Mouse (Mus musculus): Measurements from ENCODE around the gene Mtmr3. TPM values are rescaled to one million over a fixed set of nuclear protein-coding genes. Genes with fewer than 3 reads are reported as not detected.

Gene Mtmr3
- polyA plus RNA-seq, 1 experiment from 2014 or later: 21.2 TPM

DNA sequence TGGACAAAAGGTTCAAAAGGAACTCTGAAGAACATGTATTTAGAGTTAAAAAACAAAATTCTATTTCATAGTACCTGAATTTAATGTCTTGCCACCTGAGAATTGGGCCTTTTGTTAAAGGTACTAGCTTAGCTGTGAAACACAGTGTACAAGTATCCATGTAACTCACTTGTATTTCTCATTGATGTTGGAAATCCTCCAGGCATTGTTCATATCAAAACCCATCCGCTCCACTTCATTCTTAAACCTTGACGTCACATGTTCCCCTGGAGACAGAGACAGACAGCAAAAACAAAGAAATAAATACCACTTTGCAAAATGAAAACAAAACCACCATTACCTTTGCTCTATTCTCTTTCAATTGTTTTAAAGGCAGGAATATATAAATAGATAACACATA, 87.2 kb downstream of the Mtmr3 start:
- Histone ChIP-seq H3K4me1 (ENCODE audit: control insufficient read depth, insufficient read depth, low read length) (peaks cover 11% of the 10 kb centered on the region; the same call in 1 of the 2 replicates), H3K9ac (ENCODE audit: low read length) (no peak overlapping the region), H3K27ac (ENCODE audit: low read length) (peak overlapping the region; percentile 30), H3K4me2 (ENCODE audit: low read depth, low read length) (no peak overlapping the region), H3K27me3 (ENCODE audit: control insufficient read depth, insufficient read depth, low read length) (no peaks in the 10 kb centered on the region), H3K36me3 (ENCODE audit: control insufficient read depth, insufficient read depth) (peaks cover 28% of the 10 kb centered on the region), H3K9me3 (replicated peaks; ENCODE audit: control insufficient read depth, low read length) (no peaks in the 10 kb centered on the region), H3K4me3 (ENCODE audit: low read length) (no peak overlapping the region)
- WGBS: 47% methylated on average over 2 of the region's 2 CpGs
- no peak for ATAC-seq (replicated peaks; ENCODE audit: extremely low read depth, insufficient read depth, low FRiP score)

DNA sequence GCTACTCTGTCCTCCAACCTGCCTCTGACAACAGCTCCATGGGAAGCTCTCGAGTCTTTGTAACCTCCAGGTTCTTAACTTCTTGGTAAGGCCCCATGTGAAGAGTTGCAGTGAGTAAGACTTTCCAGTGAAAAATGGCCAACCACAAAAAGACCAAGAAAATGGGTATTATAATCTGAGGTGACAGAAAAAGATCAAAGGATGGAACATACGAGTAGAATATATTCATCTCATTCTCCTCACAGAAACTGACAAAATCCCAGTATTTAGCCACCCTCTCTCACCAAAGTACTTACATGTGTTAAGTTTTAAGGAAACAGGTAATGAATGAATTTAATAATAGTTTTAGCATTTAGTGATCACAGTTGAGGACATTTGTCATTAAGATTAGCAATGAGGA, 88.2 kb downstream of the Mtmr3 start:
- Histone ChIP-seq H3K36me3 (ENCODE audit: control insufficient read depth, insufficient read depth) (peaks cover 29% of the 10 kb centered on the region), H3K4me1 (ENCODE audit: control insufficient read depth, insufficient read depth, low read length) (peaks cover 11% of the 10 kb centered on the region; the same call in 1 of the 2 replicates), H3K27ac (ENCODE audit: low read length) (no peak overlapping the region), H3K9ac (ENCODE audit: low read length) (no peak overlapping the region), H3K4me2 (ENCODE audit: low read depth, low read length) (no peak overlapping the region), H3K27me3 (ENCODE audit: control insufficient read depth, insufficient read depth, low read length) (no peaks in the 10 kb centered on the region), H3K4me3 (ENCODE audit: low read length) (no peak overlapping the region), H3K9me3 (replicated peaks; ENCODE audit: control insufficient read depth, low read length) (no peaks in the 10 kb centered on the region)
- ATAC-seq (replicated peaks; ENCODE audit: extremely low read depth, insufficient read depth, low FRiP score): no peak
- 94% methylated on average over 2 of the region's 2 CpGs for WGBS

DNA sequence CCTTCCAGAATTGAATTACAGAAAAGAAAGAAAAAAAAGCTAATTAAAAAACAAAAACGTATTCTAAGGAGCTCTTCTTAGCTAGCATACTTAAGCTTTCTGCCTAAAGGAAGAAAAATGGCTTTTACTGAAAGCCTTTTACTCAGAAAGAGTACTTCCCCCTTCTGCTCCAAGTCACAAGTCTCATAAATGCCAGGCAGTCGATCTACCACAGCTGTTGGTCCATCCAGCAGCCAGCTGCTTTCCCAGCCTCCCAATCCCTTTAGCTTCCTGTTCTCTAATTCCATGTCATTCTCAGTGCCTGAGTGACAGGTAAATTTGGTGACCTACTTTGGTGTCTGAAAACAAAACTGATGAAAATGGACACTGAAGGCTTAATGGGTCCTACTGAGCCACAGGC, 92.5 kb downstream of the Mtmr3 start:
- WGBS: 76% methylated on average over 2 of the region's 2 CpGs
- Histone ChIP-seq H3K4me2 (ENCODE audit: low read depth, low read length) (no peak overlapping the region), H3K9me3 (replicated peaks; ENCODE audit: control insufficient read depth, low read length) (no peaks in the 10 kb centered on the region), H3K4me3 (ENCODE audit: low read length) (no peak overlapping the region), H3K36me3 (ENCODE audit: control insufficient read depth, insufficient read depth) (peaks cover 42% of the 10 kb centered on the region), H3K27ac (ENCODE audit: low read length) (no peak overlapping the region), H3K27me3 (ENCODE audit: control insufficient read depth, insufficient read depth, low read length) (no peaks in the 10 kb centered on the region), H3K4me1 (ENCODE audit: control insufficient read depth, insufficient read depth, low read length) (peaks cover 2% of the 10 kb centered on the region; the same call in 1 of the 2 replicates), H3K9ac (ENCODE audit: low read length) (no peak overlapping the region)
- ATAC-seq (replicated peaks; ENCODE audit: extremely low read depth, insufficient read depth, low FRiP score): no peak

DNA sequence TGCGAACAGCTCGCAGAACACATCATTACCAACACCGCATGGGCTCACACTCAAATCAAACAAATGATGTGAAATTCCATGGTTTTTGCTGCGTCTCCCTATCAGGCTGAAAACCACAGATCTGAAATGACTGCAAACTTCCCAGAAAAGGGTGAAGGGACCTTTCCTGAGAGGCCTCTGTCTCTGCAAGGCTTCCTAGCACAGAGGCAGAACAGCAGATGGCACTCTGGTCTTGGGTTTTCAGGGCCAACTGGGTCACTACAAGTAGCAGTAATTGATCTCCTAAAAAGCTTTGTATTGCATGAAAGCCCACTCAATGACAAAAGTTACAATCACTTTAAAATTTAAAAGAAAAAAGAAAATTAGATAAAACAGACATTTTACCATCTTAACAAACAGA, 93.8 kb downstream of the Mtmr3 start:
- 89% methylated on average over 4 of the region's 4 CpGs for WGBS
- no peaks in the 10 kb centered on the region for H3K27me3 ChIP-seq (ENCODE audit: control insufficient read depth, insufficient read depth, low read length)
- no peak overlapping the region for H3K4me2 ChIP-seq (ENCODE audit: low read depth, low read length)
- no peaks in the 10 kb centered on the region for H3K4me1 ChIP-seq (ENCODE audit: control insufficient read depth, insufficient read depth, low read length)
- H3K9ac ChIP-seq (ENCODE audit: low read length): no peak overlapping the region
- no peak overlapping the region for H3K4me3 ChIP-seq (ENCODE audit: low read length)
- H3K27ac ChIP-seq (ENCODE audit: low read length): no peak overlapping the region
- no peaks in the 10 kb centered on the region for H3K9me3 ChIP-seq (replicated peaks; ENCODE audit: control insufficient read depth, low read length)
- no peak for ATAC-seq (replicated peaks; ENCODE audit: extremely low read depth, insufficient read depth, low FRiP score)
- H3K36me3 ChIP-seq (ENCODE audit: control insufficient read depth, insufficient read depth): peaks cover 38% of the 10 kb centered on the region

DNA sequence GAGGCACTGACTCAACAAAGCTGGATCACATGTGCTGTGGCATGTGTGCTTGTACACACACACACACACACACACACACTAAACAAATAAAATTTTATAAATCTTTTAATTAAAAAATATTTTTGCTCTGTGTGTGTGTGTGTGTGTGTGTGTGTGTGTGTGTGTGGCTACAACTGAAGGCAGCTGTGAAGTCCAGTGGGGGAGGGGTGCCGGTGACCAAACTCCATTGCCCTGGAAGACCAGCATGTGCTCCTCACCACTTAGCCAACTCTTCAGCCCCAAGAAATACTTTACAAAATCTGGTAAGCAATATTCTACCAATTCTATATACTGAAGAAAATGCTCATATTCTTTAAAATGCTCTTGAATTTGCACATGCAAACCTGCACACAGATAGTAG, 94.4 kb downstream of the Mtmr3 start:
- H3K27ac ChIP-seq (ENCODE audit: low read length): no peak overlapping the region
- WGBS: 95% methylated on average over 1 of the region's 1 CpGs
- no peak overlapping the region for H3K4me2 ChIP-seq (ENCODE audit: low read depth, low read length)
- ATAC-seq (replicated peaks; ENCODE audit: extremely low read depth, insufficient read depth, low FRiP score): no peak
- H3K4me3 ChIP-seq (ENCODE audit: low read length): no peak overlapping the region
- H3K4me1 ChIP-seq (ENCODE audit: control insufficient read depth, insufficient read depth, low read length): no peaks in the 10 kb centered on the region
- H3K9me3 ChIP-seq (replicated peaks; ENCODE audit: control insufficient read depth, low read length): no peaks in the 10 kb centered on the region
- H3K9ac ChIP-seq (ENCODE audit: low read length): no peak overlapping the region
- H3K36me3 ChIP-seq (ENCODE audit: control insufficient read depth, insufficient read depth): peaks cover 37% of the 10 kb centered on the region
- H3K27me3 ChIP-seq (ENCODE audit: control insufficient read depth, insufficient read depth, low read length): no peaks in the 10 kb centered on the region

DNA sequence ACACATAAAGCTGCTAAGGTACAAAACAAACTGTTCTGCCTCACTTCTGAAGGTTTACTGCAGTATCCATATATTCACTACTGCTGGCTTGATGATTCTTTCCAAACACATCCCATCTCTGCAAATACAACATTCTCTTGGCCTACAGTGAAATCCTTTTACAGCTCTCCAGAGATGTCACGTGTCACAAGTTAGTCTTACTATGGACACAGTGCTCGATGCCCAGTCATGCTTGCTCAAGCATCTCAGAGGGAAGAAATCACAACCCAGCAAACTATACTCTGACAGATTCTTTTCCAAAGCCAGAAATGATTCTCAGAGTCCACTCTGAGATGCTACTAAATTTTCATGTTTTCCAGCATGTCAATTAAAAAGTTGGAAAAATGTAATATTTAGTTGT, 95.2 kb downstream of the Mtmr3 start:
- WGBS: 82% methylated on average over 2 of the region's 2 CpGs
- no peak overlapping the region for H3K4me3 ChIP-seq (ENCODE audit: low read length)
- no peaks in the 10 kb centered on the region for H3K4me1 ChIP-seq (ENCODE audit: control insufficient read depth, insufficient read depth, low read length)
- H3K9ac ChIP-seq (ENCODE audit: low read length): no peak overlapping the region
- H3K4me2 ChIP-seq (ENCODE audit: low read depth, low read length): no peak overlapping the region
- H3K27me3 ChIP-seq (ENCODE audit: control insufficient read depth, insufficient read depth, low read length): no peaks in the 10 kb centered on the region
- ATAC-seq (replicated peaks; ENCODE audit: extremely low read depth, insufficient read depth, low FRiP score): no peak
- H3K27ac ChIP-seq (ENCODE audit: low read length): no peak overlapping the region
- H3K9me3 ChIP-seq (replicated peaks; ENCODE audit: control insufficient read depth, low read length): no peaks in the 10 kb centered on the region
- peaks cover 39% of the 10 kb centered on the region for H3K36me3 ChIP-seq (ENCODE audit: control insufficient read depth, insufficient read depth)

DNA sequence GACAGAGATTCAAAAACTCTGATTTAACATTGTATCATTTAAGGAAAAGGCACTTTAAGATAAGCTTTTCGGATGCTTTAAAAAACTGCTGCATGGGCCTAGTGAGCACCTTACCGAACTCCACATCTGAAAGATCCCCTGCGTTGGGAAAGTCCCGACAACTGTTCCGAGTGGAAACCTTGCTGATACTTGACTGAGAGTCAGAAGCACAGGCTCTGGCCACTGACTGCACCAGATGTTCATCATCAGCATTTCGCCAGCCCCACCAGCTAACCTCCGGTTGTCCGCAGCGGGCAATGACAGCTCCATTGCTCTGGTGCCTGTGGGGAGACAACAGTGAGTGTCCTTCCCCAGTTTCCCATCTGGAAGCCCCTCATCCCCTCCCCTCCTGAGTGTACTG, 95.9 kb downstream of the Mtmr3 start:
- Histone ChIP-seq H3K4me3 (ENCODE audit: low read length) (no peak overlapping the region), H3K4me1 (ENCODE audit: control insufficient read depth, insufficient read depth, low read length) (no peaks in the 10 kb centered on the region), H3K4me2 (ENCODE audit: low read depth, low read length) (no peak overlapping the region), H3K36me3 (ENCODE audit: control insufficient read depth, insufficient read depth) (peaks cover 35% of the 10 kb centered on the region), H3K9me3 (replicated peaks; ENCODE audit: control insufficient read depth, low read length) (no peaks in the 10 kb centered on the region), H3K9ac (ENCODE audit: low read length) (no peak overlapping the region), H3K27me3 (ENCODE audit: control insufficient read depth, insufficient read depth, low read length) (no peaks in the 10 kb centered on the region), H3K27ac (ENCODE audit: low read length) (no peak overlapping the region)
- WGBS: 72% methylated on average over 9 of the region's 9 CpGs
- no peak for ATAC-seq (replicated peaks; ENCODE audit: extremely low read depth, insufficient read depth, low FRiP score)

DNA sequence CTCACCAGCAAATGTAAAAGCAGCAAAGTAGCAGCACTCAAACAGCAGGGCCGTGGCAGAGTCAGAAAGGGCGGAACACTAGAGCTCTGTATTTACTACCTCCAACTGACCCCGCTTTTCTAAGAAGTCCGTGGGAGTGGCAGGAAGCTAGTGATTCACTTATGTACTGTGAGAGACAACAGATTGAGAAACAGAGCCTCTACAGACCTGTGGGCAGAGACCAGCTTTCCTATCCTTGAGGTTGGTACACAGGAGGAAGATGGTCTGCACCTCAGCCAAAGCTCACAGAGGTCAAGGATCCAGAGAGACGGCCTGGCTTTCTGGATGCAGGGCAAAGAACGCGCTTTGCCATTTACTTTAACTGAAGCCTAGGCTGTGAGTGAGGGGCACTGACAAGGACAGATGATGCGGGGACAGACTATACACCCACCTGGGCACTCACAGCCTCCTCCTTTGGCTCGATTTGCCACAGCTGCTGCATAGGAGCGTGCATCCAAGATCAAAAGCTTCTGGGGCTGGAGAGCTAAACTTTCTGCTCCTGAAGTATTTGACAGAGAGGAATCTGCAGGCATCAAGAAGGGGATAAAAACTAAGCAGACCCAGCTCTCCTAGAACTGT, 97.1 kb downstream of the Mtmr3 start:
- WGBS: 79% methylated on average over 10 of the region's 10 CpGs
- Histone ChIP-seq H3K9me3 (replicated peaks; ENCODE audit: control insufficient read depth, low read length) (no peaks in the 10 kb centered on the region), H3K27ac (ENCODE audit: low read length) (no peak overlapping the region), H3K27me3 (ENCODE audit: control insufficient read depth, insufficient read depth, low read length) (no peaks in the 10 kb centered on the region), H3K36me3 (ENCODE audit: control insufficient read depth, insufficient read depth) (peaks cover 37% of the 10 kb centered on the region), H3K4me1 (ENCODE audit: control insufficient read depth, insufficient read depth, low read length) (no peaks in the 10 kb centered on the region), H3K9ac (ENCODE audit: low read length) (no peak overlapping the region), H3K4me3 (ENCODE audit: low read length) (no peak overlapping the region), H3K4me2 (ENCODE audit: low read depth, low read length) (no peak overlapping the region)
- ATAC-seq (replicated peaks; ENCODE audit: extremely low read depth, insufficient read depth, low FRiP score): no peak

DNA sequence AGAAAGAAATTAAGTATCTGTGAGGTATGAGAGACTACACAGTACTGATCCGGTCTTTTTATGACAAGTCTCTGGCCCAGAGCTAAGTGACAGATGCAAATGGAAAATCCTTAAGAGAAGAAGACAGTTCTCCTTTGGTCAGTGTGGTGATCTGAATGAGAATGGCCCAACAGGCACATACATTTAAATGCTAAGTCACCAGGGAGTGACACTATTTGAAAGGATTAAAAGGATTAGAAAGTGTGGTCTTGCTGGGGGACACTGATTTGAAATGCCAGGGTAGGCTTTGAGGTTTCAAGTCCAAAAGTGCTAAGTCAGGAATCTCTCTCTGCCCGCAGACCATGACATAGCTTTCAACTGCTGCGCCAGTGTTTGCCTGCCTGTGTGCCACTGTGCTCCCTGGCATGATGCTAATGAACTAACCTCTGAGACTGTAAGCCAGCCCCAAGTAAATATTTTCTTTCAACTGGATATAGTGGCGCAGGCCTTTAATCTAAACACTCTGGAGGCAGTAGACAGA, 99.6 kb downstream of the Mtmr3 start:
- Histone ChIP-seq H3K9ac (ENCODE audit: low read length) (no peak overlapping the region), H3K4me3 (ENCODE audit: low read length) (no peak overlapping the region), H3K9me3 (replicated peaks; ENCODE audit: control insufficient read depth, low read length) (no peaks in the 10 kb centered on the region), H3K4me1 (ENCODE audit: control insufficient read depth, insufficient read depth, low read length) (no peaks in the 10 kb centered on the region), H3K4me2 (ENCODE audit: low read depth, low read length) (no peak overlapping the region), H3K36me3 (ENCODE audit: control insufficient read depth, insufficient read depth) (peaks cover 50% of the 10 kb centered on the region), H3K27me3 (ENCODE audit: control insufficient read depth, insufficient read depth, low read length) (no peaks in the 10 kb centered on the region), H3K27ac (ENCODE audit: low read length) (no peak overlapping the region)
- ATAC-seq (replicated peaks; ENCODE audit: extremely low read depth, insufficient read depth, low FRiP score): no peak
- WGBS: 94% methylated on average over 4 of the region's 4 CpGs
